In the genomic region with DNA sequence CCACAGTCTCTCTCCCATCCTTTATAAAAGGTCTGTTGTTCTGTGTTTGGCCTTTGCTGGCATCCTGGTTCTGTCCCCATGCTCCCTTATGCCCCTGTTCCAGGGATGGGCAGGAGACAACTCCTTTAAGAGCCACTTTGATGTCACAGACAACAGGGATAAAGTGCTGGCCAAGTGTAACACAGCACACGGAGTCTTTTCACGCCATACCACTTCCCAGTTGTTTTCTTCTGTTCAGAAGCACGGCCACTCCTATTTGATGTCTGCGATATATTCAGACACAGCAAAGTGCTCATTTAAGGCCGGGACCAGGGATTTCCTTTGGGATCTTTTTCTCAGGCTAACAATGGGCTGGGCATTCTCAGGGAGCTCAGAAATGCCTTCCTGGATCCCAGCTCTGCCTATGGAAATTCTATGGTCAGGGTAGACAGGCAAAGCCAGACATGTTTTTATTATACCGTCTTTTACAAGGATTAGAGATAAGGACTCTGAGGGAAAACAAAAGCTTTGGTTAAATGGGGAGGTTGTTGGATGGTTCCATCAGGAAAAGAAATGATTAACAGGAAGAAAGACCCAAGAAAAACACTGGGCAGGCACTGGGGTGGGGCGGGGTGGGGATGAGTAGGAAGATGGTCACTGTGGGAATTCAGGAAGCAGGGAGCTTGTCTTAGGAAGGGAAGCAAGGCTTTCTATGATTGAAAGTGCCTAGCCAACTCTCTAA, we compare ENCODE assay signal across 12 mouse cellular contexts.
DNase-seq lines count a peak whose midpoint lies in the region; ATAC-seq and TF ChIP-seq lines count a peak whose summit lies in the region.
"Had no signal": no experiment of that assay in that cellular context is flagged by ENCODE, and none has a peak within 500 bp of the region (broad histone marks: within the 10 kb centered on the region; RNA-seq: fewer than 3 reads in every experiment).

No protein-coding gene starts in this region.

- peak overlapping the region; percentile 53 for H3K27ac ChIP-seq in hindbrain, embryonic 13.5 days
- no peak overlapping the region for H3K27ac ChIP-seq in hindbrain, embryonic 11.5 days (ENCODE audit: low read depth, low read length)
- H3K27ac ChIP-seq in neural tube, embryonic 13.5 days (replicated peaks) = peak overlapping the region; percentile 54
- H3K27ac ChIP-seq in heart, postnatal 0 days (ENCODE audit: low read depth) = peak overlapping the region; percentile 77
- peak overlapping the region; percentile 45; the same call in 1 of the 2 replicates for H3K27ac ChIP-seq in midbrain, embryonic 14.5 days (replicated peaks; ENCODE audit: low read depth, low read length)
- H3K27ac ChIP-seq: macrophage had no signal

- no peaks in the 10 kb centered on the region for H3K36me3 ChIP-seq in hindbrain, embryonic 13.5 days
- no peaks in the 10 kb centered on the region for H3K36me3 ChIP-seq in hindbrain, embryonic 11.5 days (ENCODE audit: control insufficient read depth, insufficient read depth, low read length)
- H3K36me3 ChIP-seq in neural tube, embryonic 13.5 days = no peaks in the 10 kb centered on the region
- H3K36me3 ChIP-seq in heart, postnatal 0 days (replicated peaks; ENCODE audit: control insufficient read depth, insufficient read depth, low read length) = no peaks in the 10 kb centered on the region
- no peaks in the 10 kb centered on the region for H3K36me3 ChIP-seq in midbrain, embryonic 14.5 days (ENCODE audit: control insufficient read depth, insufficient read depth, low read length)

- no peaks in the 10 kb centered on the region for H3K9me3 ChIP-seq in hindbrain, embryonic 13.5 days
- no peaks in the 10 kb centered on the region for H3K9me3 ChIP-seq in hindbrain, embryonic 11.5 days (ENCODE audit: control insufficient read depth, low read length)
- no peaks in the 10 kb centered on the region for H3K9me3 ChIP-seq in neural tube, embryonic 13.5 days
- H3K9me3 ChIP-seq in heart, postnatal 0 days (replicated peaks; ENCODE audit: control insufficient read depth, low read length) = no peaks in the 10 kb centered on the region
- H3K9me3 ChIP-seq in midbrain, embryonic 14.5 days (ENCODE audit: control insufficient read depth, low read length) = no peaks in the 10 kb centered on the region

- no peak overlapping the region for H3K9ac ChIP-seq in hindbrain, embryonic 13.5 days
- H3K9ac ChIP-seq in hindbrain, embryonic 11.5 days (ENCODE audit: low read depth, low read length) = no peak overlapping the region
- no peak overlapping the region for H3K9ac ChIP-seq in neural tube, embryonic 13.5 days
- no peak overlapping the region for H3K9ac ChIP-seq in heart, postnatal 0 days (replicated peaks; ENCODE audit: low read depth, low read length)
- no peak overlapping the region for H3K9ac ChIP-seq in midbrain, embryonic 14.5 days (replicated peaks; ENCODE audit: low read length)
- H3K9ac ChIP-seq: forebrain, postnatal 0 days had no signal

- no peak overlapping the region for H3K4me2 ChIP-seq in hindbrain, embryonic 13.5 days
- no peak overlapping the region for H3K4me2 ChIP-seq in hindbrain, embryonic 11.5 days (replicated peaks; ENCODE audit: low read depth, low read length)
- H3K4me2 ChIP-seq in neural tube, embryonic 13.5 days = no peak overlapping the region
- no peak overlapping the region; the same call in 1 of the 2 replicates for H3K4me2 ChIP-seq in heart, postnatal 0 days (ENCODE audit: low read depth, low read length)
- H3K4me2 ChIP-seq in midbrain, embryonic 14.5 days (ENCODE audit: low read length) = no peak overlapping the region

- TF ChIP-seq EP300 in heart, postnatal 0 days (IDR thresholded peaks at IDR 0.05; ENCODE audit: low read depth) = 0 out of 2 replicates have a peak, but pooled peaks have one; percentile 34

- 54% methylated on average over 7 of the region's 7 CpGs for WGBS in hindbrain, embryonic 13.5 days
- 63% methylated on average over 7 of the region's 7 CpGs for WGBS in hindbrain, embryonic 11.5 days
- WGBS in neural tube, embryonic 13.5 days = 57% methylated on average over 7 of the region's 7 CpGs
- 44% methylated on average over 7 of the region's 7 CpGs for WGBS in heart, postnatal 0 days
- 26% methylated on average over 7 of the region's 7 CpGs for WGBS in midbrain, embryonic 14.5 days

- peaks cover 60% of the 10 kb centered on the region for H3K4me1 ChIP-seq in hindbrain, embryonic 13.5 days (replicated peaks)
- peaks cover 2% of the 10 kb centered on the region; the same call in 1 of the 2 replicates for H3K4me1 ChIP-seq in hindbrain, embryonic 11.5 days (replicated peaks; ENCODE audit: control insufficient read depth, insufficient read depth, low read length)
- peaks cover 48% of the 10 kb centered on the region for H3K4me1 ChIP-seq in neural tube, embryonic 13.5 days (replicated peaks)
- peaks cover 13% of the 10 kb centered on the region; the same call in 1 of the 2 replicates for H3K4me1 ChIP-seq in heart, postnatal 0 days (ENCODE audit: control insufficient read depth, insufficient read depth)
- H3K4me1 ChIP-seq in midbrain, embryonic 14.5 days (ENCODE audit: control insufficient read depth, insufficient read depth, low read length) = peaks cover 38% of the 10 kb centered on the region

- TF ChIP-seq CTCF in heart, postnatal 0 days (IDR thresholded peaks at IDR 0.05; ENCODE audit: low read depth) = no peak

- no peak for DNase-seq in hindbrain, embryonic 11.5 days (ENCODE audit: low spot score)
- DNase-seq in neural tube, embryonic 10.5 days (ENCODE audit: extremely low spot score, low spot score) = no peak
- peak; percentile 38 for DNase-seq in heart, postnatal 0 days (ENCODE audit: low spot score)
- DNase-seq in midbrain, embryonic 14.5 days = no peak
- no peak for DNase-seq in adrenal gland, postnatal 36 days
- DNase-seq in gastrocnemius, adult 18-20 months (ENCODE audit: low spot score) = no peak
- DNase-seq: forebrain, postnatal 0 days; kidney, adult 18-20 months had no signal

- H3K4me3 ChIP-seq in hindbrain, embryonic 13.5 days = no peak overlapping the region
- H3K4me3 ChIP-seq in hindbrain, embryonic 11.5 days (ENCODE audit: low read depth, low read length) = no peak overlapping the region
- no peak overlapping the region for H3K4me3 ChIP-seq in neural tube, embryonic 13.5 days
- no peak overlapping the region for H3K4me3 ChIP-seq in heart, postnatal 0 days (ENCODE audit: low read depth, low read length)
- H3K4me3 ChIP-seq in midbrain, embryonic 14.5 days (replicated peaks; ENCODE audit: low read depth, low read length) = no peak overlapping the region

- H3K27me3 ChIP-seq in hindbrain, embryonic 13.5 days = no peaks in the 10 kb centered on the region
- H3K27me3 ChIP-seq in hindbrain, embryonic 11.5 days (ENCODE audit: control insufficient read depth, insufficient read depth, low read length) = no peaks in the 10 kb centered on the region
- no peaks in the 10 kb centered on the region for H3K27me3 ChIP-seq in neural tube, embryonic 13.5 days
- no peaks in the 10 kb centered on the region for H3K27me3 ChIP-seq in heart, postnatal 0 days (ENCODE audit: control insufficient read depth, insufficient read depth, low read length)
- no peaks in the 10 kb centered on the region for H3K27me3 ChIP-seq in midbrain, embryonic 14.5 days (ENCODE audit: control insufficient read depth, insufficient read depth, low read length)

- no peak for ATAC-seq in hindbrain, embryonic 13.5 days (ENCODE audit: low FRiP score)
- ATAC-seq in hindbrain, embryonic 11.5 days (ENCODE audit: low FRiP score) = no peak
- no peak for ATAC-seq in neural tube, embryonic 13.5 days (ENCODE audit: low read depth)
- peak; percentile 42 for ATAC-seq in heart, postnatal 0 days (ENCODE audit: insufficient read depth, low read depth)
- no peak for ATAC-seq in midbrain, embryonic 14.5 days (ENCODE audit: low FRiP score, low TSS enrichment)
- ATAC-seq: activated CD4-positive, CD25-positive, alpha-beta regulatory T cell, adult 4 months; forebrain, postnatal 0 days had no signal
